Mouse (Mus musculus): ENCODE results near the gene Cacna1a.
"Not testable (repeated sequence)": the region's sequence is repeated elsewhere in the genome, so short reads cannot be mapped to it uniquely, and the experiment has no call there.

The Cacna1a gene

DNA sequence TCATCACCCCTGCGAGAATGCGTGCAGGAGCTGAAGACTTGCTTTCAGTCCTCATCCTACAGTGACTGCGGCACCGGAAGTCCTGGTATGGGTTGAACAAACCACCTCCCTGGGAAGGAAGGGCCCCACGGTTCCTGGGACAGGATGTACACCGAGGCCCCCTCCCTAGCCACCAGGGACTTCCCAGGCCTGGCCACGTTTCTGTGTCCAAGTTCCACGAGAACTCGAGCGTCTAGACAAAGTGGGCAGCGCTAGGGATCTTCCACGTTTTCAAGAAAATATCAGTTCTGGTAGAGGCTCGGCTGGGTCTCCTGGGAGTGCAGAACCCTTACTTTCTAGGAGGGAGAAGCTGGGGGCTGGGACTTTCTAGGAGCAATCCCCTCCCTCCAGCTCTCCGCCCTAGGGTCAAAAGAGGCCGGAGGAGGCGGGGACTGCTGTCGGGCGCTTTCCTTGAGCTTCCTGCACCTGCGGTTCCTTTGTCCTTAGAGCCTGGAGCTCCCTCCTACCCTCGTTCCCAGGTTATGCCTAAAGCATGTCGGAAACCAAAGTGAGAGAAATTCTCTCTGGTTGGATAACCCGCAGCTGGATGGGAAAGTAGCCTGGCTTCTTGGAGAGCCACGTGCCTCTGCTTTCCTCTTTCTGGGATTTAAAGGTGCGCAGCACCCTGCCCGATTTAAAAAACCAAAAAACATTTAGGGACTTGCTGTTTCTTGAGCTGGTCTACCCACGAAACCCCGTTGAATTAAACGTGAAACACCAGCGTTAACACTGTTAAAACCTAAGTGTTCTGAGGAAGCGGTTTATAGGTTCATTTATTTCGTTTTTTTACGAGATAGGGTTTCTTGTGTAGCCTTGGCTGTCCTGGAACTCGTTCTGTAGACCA, 271.9 kb downstream of the Cacna1a start:
- DNase-seq (ENCODE audit: low read depth, low spot score): peak; percentile 88

DNA sequence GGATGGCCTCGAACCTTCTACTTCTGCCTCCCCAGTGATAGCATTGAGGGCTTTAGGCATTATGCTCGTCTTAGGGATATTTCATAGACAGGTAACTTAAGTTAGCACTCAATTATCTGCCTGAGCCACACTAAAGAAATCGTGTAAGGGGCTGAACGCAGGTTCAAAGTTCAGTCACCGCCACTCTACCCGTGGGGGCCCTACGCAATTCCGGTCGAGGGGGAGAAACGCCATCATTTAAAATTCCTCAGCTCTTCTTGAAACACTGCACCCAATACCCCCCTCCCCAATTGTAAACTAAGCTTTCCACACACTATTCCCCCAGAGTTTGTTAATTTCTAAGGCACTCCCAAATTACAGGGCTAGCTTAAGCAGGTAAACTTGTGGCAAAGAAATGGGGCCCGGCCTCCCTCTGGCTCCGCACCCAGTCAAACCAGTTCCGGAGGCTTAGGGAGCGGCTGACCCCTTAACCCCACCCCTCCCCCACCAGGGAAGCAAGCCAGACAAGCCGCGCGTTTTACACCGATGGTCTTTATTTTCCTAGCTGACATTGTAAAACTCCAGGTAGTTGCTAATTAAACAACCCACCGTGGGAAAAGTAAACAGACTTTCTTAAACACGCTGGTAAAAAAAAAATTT, 272.7 kb downstream of the Cacna1a start:
- peak; percentile 67 for DNase-seq (ENCODE audit: low read depth, low spot score)

DNA sequence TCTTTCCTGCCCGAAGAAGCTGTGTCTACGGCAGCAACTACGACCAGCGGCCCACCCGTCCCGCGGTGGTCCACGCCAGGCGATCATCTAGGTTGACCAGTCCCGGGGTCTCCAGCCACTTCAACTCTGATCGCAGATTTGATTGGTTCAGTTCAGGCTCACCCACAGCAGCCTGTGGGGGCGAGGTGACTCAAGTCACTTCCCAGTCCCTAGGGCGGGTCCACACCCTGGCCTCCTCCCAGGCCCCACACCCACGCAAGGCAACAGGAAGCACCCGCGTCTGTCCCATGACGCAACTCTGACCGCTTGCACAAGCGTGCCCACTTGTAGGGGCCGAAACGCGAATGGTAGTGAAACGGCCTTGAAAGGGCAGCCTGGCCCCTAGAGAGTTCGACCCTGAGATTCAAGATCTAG, 273.2 kb downstream of the Cacna1a start:
- DNase-seq (ENCODE audit: low read depth, low spot score): peak; percentile 85

DNA sequence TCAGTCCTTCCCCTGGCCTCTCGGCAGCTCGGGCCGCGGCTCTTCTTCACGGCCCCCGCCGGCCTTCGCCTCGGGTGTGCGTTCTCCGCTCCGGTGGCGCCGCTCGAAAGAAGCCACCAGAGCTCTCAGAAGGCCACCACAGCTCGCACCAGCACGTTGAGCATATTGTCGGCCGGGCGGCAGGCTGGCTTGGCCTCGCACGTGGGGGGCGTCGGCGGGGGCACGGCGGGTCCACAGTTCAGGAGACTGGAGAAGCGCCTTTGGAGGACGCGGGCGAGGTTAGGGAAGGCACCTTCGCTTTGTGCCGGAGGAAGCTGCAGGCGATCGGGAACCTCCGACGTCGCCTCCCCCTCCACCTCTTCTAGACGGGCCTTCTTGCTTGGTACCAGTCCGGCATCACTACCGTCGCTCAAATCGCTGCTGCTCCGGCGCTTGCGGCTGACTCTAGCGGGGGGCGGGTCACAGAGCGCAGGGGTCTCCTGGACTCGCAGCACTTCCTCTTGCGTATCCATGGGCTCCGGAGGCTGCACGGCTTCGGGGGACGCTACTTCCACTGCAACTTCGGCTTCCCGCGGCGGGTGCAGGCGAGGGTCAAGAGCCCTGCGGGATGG, 273.8 kb downstream of the Cacna1a start:
- DNase-seq (ENCODE audit: low read depth, low spot score): peak; percentile 72

DNA sequence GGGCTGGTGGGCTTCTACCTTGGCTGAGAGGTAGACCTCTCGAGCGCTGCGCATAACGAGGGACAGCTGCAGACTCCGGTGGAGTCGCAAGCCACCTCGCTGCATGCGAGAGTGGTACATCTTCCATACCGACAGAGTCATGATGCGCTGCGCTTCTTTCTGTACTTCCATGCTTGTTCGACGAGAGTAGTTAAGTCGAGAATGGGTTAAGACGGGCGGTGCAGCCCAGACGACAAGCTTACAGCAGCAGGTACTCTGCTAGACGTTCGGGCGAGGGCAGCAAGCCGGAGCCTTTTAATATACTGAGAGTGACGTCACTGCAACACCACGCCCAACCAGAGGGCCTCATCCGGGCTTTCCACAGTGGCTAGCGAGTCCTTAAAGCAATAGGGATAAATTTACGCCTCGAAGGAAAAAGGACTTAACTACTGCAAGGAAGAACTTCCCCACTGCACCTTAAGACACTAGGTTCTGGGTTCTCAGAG, 274.4 kb downstream of the Cacna1a start, which contains the start of gene Ier2:
Ier2 (minus strand) TSS at position 272 of the 485 bp plus-strand sequence.
- peak; percentile 94 for DNase-seq (ENCODE audit: low read depth, low spot score)

DNA sequence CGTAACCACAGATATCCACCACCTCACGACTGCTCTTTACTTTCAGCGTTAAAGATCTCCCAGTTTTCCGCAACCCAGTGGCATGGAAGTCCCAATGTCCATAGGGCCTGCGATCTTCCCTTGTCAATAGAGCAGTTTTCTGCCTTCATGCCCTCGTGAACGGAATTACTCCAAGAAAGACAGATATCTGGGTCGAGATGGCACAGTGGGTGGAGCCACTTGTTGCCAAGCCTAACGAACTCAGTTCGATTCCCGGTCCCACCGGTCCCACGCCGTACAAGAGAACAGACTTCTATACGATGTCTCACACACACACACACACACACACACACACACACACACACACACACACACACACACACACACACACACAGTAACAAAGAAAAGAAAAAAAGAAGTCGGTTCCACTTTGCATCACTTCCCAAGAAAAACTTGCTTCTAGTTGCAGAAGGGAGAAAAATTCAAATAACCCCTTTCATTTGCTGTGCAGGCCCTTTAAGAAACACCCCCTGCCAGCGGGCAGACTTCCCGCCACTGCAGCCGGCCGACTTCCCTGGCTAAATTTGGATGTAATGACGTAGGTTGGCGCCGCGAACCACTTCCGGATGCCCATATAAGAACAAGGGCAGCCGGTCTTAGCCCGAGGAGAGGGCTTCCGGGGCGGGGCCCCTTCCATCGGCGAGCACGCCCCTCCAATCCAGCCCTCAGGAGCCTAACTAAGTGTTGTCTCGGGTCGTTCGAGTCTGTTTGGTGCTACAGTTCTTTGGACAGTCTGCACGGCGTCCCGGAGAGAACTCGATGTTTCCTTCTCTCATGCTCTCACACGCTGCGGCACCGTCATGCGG, 275.5 kb downstream of the Cacna1a start:
- peak; percentile 90 for DNase-seq (ENCODE audit: low read depth, low spot score)

DNA sequence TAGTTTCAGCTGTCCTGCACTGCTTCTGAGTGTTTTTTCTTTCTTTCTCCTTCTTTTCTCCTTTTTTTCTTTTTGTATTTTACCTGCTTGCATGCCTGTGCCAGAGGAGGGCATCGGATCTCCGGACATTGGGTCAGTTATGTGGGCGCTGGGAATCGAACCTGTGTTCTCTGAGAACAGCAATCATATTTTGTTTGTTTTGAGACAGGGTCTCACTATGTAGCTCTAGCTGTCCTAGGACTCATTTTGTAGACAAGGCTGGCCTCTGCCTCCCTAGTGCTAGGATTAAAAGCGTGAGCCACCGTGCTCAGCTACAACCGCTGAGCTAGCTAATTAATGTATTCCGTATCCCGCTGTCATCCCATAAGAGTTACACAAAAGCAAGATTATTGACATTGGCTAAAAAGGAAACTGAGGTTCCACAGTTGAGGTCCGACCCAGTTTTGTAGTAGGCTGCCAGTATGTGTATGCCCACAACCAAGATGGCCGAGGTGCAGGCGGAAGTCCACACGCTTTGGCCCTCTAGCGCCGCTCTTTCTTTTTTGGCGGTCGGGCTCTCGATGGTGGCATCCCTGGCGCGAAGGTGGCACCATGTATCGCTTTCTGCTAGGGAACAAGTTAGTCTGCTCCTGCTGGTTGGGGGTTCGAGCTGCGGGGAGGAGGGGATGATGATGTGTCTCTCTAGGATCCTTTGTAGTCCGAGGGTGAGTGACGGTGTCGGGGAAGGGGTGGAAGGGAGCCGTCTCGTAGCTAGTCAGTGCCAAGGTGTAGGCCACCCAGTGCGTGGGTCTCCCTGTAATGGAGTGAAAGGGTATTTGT, 276.5 kb downstream of the Cacna1a start:
- DNase-seq (ENCODE audit: low read depth, low spot score): peak; percentile 82

DNA sequence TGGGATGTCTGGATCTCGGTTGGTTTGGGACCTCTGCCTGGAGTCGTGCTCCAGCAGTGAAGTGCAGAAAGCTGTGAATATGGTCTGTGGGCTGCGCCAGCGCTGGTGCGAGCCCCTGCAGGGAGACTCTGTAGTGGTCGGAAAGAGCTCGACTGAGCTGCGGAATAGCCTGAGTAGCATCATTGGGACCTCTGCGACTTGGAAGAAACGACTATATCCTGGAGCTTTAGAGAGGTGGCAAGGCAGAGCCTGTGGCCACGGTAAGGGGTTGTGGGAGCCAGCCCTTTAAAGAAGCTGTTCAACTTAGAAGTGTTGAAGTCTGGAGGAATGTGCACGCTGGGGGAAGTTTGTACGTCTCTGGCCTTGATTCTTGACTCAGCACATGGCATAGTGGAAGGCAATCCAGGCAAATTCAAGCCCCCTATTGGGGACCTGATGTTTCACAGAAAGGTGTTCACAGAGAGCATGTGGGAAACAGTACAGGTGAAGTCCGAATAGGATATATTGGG, 277.2 kb downstream of the Cacna1a start:
- DNase-seq (ENCODE audit: low read depth, low spot score): peak; percentile 35

DNA sequence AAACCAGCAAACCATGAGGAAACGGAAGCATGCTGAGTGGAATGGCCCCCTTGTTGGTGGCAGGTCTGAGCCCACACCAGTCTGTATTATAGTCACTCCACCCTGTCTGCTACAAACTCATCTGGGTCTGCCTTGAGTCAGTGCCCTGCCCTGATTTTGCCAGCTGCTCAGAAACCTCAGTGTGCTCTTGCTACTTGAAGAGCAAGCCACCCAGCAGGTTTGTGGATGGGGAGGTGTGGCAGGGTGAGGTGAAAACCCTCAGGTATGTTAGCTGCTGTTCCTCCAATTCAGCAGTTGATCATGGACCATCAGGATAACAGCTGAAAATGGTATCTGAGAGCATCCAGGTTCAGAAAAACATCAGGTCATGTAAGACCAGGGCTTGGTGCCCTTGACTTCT, 279.8 kb downstream of the Cacna1a start:
- no peak for DNase-seq (ENCODE audit: low read depth, low spot score)

DNA sequence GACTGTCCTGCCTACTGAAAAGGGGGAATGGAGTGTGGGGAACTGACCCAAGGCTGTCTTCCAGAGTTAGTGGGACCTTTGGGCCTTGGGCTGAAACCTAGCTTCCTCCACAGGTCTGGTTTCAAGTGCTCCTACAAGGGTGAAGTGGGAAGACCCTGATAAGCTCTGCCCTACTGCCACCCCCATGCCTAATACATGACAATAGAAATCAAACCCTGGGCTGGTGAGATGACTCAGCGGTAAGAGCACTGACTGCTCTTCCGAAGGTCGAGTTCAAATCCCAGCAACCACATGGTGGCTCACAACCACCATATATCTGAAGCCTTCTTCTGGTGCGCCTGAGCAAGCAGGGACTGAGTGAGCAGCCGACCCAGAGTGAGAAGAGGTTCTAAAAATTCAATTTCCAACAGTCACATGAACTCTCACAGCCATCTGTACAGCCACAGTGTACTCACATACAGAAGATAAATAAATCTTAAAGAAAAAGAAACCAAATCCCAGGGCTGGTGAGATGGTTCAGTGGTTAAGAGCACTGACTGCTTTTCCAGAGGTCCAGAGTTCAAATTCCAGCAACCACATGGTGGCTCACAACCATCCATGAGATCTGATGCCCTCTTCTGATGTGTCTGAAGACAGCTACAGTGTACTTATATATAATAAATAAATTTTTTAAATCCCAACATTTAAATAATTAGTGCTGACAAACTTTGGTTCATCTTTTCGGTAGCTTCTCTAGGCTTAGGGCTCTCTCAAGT, 280.7 kb downstream of the Cacna1a start:
- DNase-seq (ENCODE audit: low read depth, low spot score): no peak

DNA sequence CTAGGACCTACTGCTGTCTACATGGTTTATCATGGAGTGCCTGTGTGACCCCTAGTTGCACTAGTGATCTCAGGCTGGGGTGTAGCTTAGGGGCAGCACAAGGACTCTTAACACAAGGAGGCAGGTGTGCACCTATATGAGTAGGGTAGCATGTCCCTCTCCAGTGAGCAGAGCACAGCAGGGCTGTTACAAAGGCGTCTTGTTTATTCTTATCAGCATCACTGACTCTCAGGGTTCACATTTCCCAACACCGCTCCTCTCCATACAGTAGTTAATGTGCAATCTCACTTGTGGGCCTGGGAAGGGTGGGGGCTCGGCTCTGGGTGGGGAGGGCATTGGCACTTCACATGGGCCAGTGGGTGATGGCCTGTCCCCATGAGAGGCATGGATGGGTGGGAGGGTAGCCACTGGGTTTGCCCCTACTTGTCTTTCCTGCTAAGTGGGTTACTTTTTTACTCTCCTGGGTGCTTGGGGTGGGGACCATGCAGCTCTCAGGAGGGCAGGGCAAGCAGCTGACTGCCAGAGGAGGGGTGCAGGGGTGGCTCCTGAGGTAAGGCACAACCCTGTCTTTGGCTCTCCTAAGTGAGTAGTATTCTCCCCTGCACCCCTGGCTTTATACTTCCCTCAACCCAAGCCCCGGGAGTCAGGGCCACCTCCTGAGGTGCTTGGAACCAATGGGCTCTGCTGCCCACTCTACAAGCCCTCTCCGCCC, 282.2 kb downstream of the Cacna1a start:
- DNase-seq (ENCODE audit: low read depth, low spot score): not testable (repeated sequence)

DNA sequence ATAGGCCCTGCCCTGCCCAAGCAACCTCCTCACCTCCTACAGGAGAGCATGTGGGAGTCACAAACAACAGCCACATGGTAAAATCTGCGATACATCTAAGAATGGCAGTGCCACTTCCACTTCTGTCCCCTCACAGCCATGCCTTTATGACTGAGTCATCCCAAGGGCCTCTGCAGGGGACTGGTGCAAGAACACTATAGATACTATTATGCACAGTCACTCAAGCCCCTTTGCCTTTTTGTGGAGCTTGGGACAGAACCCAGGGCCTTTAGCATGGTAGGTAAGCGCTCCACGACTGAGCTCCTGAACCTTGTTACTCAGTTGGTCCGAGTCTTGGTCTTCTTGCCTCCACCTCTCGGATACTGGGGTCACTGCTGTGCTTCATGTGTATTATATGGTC, 289.1 kb downstream of the Cacna1a start:
- DNase-seq (ENCODE audit: low read depth, low spot score): no peak

DNA sequence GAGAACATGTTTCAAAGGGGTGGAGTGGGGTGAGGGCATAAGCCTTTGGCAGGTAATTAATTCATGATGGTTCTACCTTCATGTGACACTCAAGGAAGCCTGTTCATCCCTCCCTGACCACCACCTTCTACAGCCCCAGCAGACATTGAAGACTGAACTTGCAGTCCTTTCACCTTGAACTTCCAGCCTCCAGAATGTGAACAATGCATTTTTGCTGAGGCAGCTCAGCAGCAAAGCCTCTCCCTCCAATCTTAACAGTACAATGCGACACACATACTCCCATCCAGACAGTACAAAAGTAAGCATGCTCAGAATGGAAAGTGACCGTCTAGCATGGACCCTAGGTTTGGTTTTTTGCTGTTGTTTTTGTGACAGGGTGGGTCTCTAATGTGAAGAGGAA, 293.2 kb downstream of the Cacna1a start:
- no peak for DNase-seq (ENCODE audit: low read depth, low spot score)

DNA sequence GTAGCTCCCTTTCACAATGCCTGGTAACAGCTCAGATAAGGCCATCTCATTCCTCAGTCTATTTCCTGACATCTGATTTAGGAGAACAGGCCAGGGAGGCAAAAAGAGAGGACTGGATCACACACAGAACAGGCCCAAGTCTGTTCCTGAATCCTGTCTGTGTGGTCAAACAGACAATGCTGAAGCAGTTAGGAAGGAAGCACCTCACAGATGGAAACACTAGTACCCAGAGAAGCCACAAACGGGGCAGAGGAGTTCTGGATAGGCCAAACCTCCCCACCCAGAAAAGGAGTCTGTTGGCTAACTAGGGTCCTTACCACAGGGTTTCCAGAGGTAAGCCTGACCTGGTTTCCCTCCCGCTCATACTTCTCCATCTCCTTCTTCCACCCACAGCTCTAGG, 294.0 kb downstream of the Cacna1a start:
- no peak for DNase-seq (ENCODE audit: low read depth, low spot score)

DNA sequence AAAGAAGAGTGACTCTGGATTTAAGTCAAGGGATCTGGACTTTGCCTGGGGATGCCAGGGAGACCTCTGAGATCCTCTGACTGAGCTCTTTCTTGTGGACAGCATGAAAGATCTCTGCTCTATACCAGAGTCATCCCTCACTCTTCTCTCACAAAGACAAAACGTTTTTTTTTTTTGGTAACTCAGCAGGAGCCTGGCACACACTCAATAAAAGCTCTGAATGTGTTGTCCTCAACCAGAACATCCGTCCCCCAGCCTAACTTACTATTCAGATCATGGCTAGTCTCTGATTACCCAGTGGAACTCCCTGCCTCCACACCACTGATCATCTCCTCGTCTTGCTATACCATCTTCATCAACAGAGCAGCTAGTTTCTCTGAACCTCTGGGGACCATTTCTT, 296.3 kb downstream of the Cacna1a start:
- no peak for DNase-seq (ENCODE audit: low read depth, low spot score)

DNA sequence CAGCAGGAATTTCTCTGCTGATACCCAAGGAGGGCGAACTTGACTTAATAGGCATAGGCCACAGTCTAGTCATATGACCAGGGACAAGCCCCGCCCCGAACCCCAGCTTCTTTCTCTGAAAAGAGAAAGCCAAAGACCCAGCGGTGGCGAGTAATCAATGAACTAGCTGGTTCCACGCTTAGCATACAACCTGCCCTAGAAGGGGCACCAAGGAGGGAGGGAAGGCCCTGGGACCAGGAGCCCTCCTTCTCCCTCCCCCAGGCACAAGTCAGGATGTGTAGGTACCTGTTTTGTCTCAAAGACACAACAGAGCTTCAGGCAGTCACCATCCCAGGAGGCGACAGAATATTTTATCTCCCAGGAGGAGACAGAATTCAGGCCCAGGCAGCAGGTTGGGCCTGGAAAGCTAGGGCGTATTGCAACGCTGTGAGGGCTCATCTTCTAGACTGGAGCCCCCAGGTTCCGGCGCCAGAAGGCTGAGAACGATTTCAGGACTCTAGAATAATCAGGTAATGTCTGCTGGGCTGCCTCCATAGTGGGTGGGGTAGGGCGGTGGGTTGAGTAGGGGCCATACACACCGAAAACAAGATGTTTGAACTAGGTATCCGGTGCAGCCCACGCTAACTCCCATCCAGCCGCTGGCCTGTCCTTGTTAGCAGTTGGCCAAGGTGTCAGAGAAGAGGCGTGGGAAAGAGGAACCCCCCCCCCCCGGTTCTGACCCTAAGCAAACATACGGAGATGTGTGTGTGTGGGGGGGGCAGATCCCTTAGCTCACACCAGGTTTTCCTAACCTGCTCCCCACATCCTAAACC, 298.2 kb downstream of the Cacna1a start, which contains the start of gene Trmt1:
Trmt1 (plus strand) TSS at position 117 of the 812 bp plus-strand sequence.
- peak; percentile 57 for DNase-seq (ENCODE audit: low read depth, low spot score)

DNA sequence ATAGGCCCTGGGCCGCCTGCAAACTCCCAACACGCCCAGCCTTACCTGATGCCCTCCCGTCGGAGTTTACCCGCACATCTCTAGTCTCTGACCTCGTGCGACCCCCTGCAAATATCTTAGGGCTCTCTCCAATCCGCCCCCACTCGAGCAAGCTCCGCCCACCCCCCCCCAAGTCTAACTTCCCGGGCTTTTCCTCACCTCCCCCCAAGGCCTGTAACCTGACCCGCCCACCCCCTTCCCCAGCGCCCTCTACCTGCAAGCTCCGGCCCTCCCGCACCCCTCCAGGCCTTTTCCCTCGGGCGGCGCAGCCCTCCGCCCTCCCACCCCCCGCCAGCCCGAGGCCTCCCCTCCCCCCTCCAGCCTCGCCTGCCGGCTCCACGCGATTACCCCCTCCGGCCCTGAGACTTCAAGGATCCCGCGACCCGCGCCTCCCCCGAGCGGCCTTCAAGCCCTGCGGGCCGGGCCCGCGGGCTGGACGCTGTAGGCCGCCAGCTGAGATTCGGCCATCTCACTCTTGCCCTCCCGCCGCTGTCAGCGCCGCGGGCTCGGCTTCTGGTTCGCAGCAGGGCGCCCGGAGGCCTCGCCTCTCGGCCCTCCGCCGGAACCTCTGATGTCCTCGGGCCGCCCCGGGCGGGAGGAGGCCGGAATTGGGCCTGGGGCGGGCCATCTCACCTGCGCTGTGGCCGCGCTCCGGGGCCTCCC, 298.9 kb downstream of the Cacna1a start:
- DNase-seq (ENCODE audit: low read depth, low spot score): peak; percentile 51
